Mouse (Mus musculus) intestine, embryonic 14.5 days (tissue): ENCODE measurements at regions not wholly inside any gene's neighbourhood (a gene's known extent, or its start where the extent isn't known, plus 50 kb on each side); places are given as distances from the start of the nearest gene placed in this dataset.

Experiments used
- ATAC-seq: fragments of 200-750 bp; cut with Nextera tagmentation; replicated peaks from 2 replicates; pipeline ENCODE4 v1.8.0; 2017; ENCODE audit warnings: low read depth, moderate number of reproducible peaks, moderate TSS enrichment, moderate library complexity; ENCODE audit not compliant: low FRiP score, low TSS enrichment
- DNase-seq: peaks from one replicate; pipeline ENCODE4 v3.0.0-alpha.2; 2018; ENCODE audit warnings: low spot score
- H3K27ac ChIP-seq: fragments of 300-500 bp; sonication (generic); 2 replicates; pipeline ENCODE4 v1.5.1; 2014; ENCODE audit warnings: low read depth, mild to moderate bottlenecking, control low read depth
- H3K27me3 ChIP-seq: fragments of 300-500 bp; sonication (generic); replicated peaks from 2 replicates; pipeline ENCODE4 v1.6.1; 2014; ENCODE audit warnings: low read length, control low read depth; ENCODE audit not compliant: control insufficient read depth, insufficient read depth
- H3K36me3 ChIP-seq: fragments of 300-500 bp; sonication (generic); 2 replicates; pipeline ENCODE4 v1.6.1; 2014; ENCODE audit warnings: low read length, control low read depth; ENCODE audit not compliant: control insufficient read depth, insufficient read depth
- H3K4me1 ChIP-seq: fragments of 300-500 bp; sonication (generic); replicated peaks from 2 replicates; pipeline ENCODE4 v1.6.1; 2014; ENCODE audit warnings: low read length, control low read depth, mixed read lengths; ENCODE audit not compliant: control insufficient read depth, insufficient read depth
- H3K4me2 ChIP-seq: fragments of 300-500 bp; sonication (generic); 2 replicates; pipeline ENCODE4 v1.6.1; 2014; ENCODE audit warnings: low read length
- H3K4me3 ChIP-seq: fragments of 300-500 bp; sonication (generic); 2 replicates; pipeline ENCODE4 v1.5.1; 2014; ENCODE audit warnings: low read depth, low read length, control low read depth, mixed read lengths
- H3K9ac ChIP-seq: fragments of 300-500 bp; sonication (generic); 2 replicates; pipeline ENCODE4 v1.6.1; 2014; ENCODE audit warnings: mild to moderate bottlenecking, low read length
- H3K9me3 ChIP-seq: fragments of 300-500 bp; sonication (generic); 2 replicates; pipeline ENCODE4 v1.6.1; 2016; ENCODE audit warnings: low read length, control low read depth; ENCODE audit not compliant: control insufficient read depth
- WGBS: fragments of 180-500 bp; shearing (Covaris S2); extraction: QIAGEN DNeasy Blood & Tissue Kit; methylation state at CpG from one replicate; pipeline ENCODE4 v1.1.7; 2014; 5-methylcytosine and 5-hydroxymethylcytosine counted together

- H3K4me2 ChIP-seq, result no peak overlapping the region
- H3K27ac ChIP-seq, result no peak overlapping the region
Observed at GRCm38 (mm10) chr1:10933206-10933605, 480.7 kb upstream of the A830018L16Rik start.

GRCm38 (mm10) chr1:10938436-10938835, 475.5 kb upstream of the A830018L16Rik start:
- Histone ChIP-seq H3K4me1 (no peaks in the 10 kb centered on the region), H3K36me3 (no peaks in the 10 kb centered on the region), H3K9me3 (no peaks in the 10 kb centered on the region), H3K4me2 (no peak overlapping the region), H3K27ac (no peak overlapping the region), H3K27me3 (no peaks in the 10 kb centered on the region), H3K9ac (no peak overlapping the region), H3K4me3 (no peak overlapping the region)
- ATAC-seq (no peak), DNase-seq (no peak)
- 88% methylated on average over 3 of the region's 3 CpGs for WGBS

More at GRCm38 (mm10) chr1:10933206-10933605, 480.7 kb upstream of the A830018L16Rik start:
- no peak overlapping the region for H3K9ac ChIP-seq
- no peaks in the 10 kb centered on the region for H3K36me3 ChIP-seq
- no peak overlapping the region for H3K4me3 ChIP-seq
- no peaks in the 10 kb centered on the region for H3K27me3 ChIP-seq
- DNase-seq (no peak), ATAC-seq (no peak)
- no peaks in the 10 kb centered on the region for H3K4me1 ChIP-seq
- no peaks in the 10 kb centered on the region for H3K9me3 ChIP-seq

DNA sequence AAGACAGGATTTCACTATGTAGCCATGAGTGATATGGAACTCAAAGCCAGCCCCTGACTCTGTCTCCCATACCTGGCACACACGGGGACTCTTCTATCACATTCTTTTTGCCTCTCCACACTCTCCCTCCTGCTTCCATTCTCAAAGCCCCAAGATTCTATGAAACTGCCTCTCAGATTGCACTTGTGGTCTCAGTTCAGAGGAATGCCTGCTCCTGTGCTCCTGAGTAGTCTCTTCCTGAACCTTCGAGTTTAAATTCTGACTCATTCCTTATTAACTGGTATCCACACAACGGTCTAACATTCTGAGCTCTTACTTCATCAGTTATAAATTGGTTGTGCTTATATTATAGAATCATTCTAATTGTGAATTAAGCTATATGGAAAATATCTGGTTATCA, 473.6 kb upstream of the A830018L16Rik start:
- Histone ChIP-seq H3K4me1 (no peaks in the 10 kb centered on the region), H3K4me3 (no peak overlapping the region), H3K27ac (no peak overlapping the region), H3K36me3 (no peaks in the 10 kb centered on the region), H3K9me3 (no peaks in the 10 kb centered on the region), H3K27me3 (no peaks in the 10 kb centered on the region), H3K4me2 (no peak overlapping the region), H3K9ac (no peak overlapping the region)
- ATAC-seq (no peak), DNase-seq (no peak)
- WGBS, result 70% methylated on average over 3 of the region's 3 CpGs

- Histone ChIP-seq H3K27ac (no peak overlapping the region), H3K36me3 (no peaks in the 10 kb centered on the region), H3K4me2 (no peak overlapping the region), H3K9ac (no peak overlapping the region), H3K27me3 (no peaks in the 10 kb centered on the region), H3K4me1 (no peaks in the 10 kb centered on the region), H3K4me3 (no peak overlapping the region), H3K9me3 (no peaks in the 10 kb centered on the region)
- 31% methylated on average over 4 of the region's 4 CpGs for WGBS
- DNase-seq (no peak), ATAC-seq (no peak)
Observed at GRCm38 (mm10) chr1:10942979-10943378, 470.9 kb upstream of the A830018L16Rik start.
